Mouse (Mus musculus): ENCODE data around the gene Eva1c. TPM values are rescaled to one million over a fixed set of nuclear protein-coding genes. Genes with fewer than 3 reads are reported as not detected.
A peak's percentile ranks its signal among the peaks of the same experiment; 100 is the strongest.

The Eva1c gene
- polyA plus RNA-seq, 1 experiment, result 10.6 TPM

DNA sequence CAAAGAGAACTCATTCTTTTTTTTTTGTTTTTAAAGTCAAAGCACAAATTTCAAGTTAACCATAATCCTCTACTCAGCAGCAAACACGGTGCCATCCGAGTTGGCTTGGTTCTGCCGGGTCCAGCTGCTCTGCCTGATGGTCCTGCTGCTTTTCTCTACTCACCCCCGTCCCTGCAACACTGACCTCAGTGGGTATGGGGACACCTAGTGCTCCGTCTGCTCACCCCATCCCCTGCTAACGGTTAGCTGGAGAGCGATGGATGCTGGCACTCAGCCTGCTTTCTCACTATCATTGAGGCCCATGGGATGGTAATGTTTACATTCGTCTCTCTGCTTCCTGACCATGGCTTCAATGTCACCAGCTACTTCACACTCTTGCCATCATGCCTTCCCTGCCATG lies 28.1 kb upstream of the Eva1c start:
- Histone ChIP-seq H3K27ac (ENCODE audit: control insufficient read depth, insufficient read depth, low read depth, low read length, poor library complexity) (no peak overlapping the region), H3K4me1 (ENCODE audit: control insufficient read depth, insufficient read depth, low read length) (no peaks in the 10 kb centered on the region), H3K4me3 (replicated peaks; ENCODE audit: control insufficient read depth, low read depth, low read length) (no peak overlapping the region)
- 83% methylated on average over 8 of the region's 8 CpGs for whole genome bisulfite sequencing
- no peak for TF ChIP-seq CTCF (IDR thresholded peaks at IDR 0.05; ENCODE audit: control insufficient read depth, insufficient read depth, low read length)
- no peak for TF ChIP-seq POLR2A (IDR thresholded peaks at IDR 0.05; ENCODE audit: borderline replicate concordance, control insufficient read depth, low read depth, low read length)

DNA sequence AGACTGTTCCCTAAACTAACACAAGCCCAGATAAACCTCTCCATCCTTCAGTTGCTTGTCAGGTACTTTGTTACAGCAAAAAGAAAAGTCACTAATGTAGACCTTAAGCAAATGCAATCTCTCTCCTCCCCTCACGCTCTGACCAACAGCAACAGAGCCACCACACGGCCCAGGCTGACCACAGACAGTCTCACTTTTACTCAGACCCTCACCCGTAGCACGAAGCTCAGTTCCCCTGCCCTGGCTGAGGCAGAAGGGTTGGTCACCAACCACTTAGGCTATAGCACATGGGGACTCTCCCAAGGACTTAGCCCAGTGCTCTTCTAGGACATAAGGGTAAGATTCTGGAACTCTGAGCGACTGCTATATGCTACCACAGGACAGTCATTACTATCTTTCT lies 27.7 kb upstream of the Eva1c start:
- Histone ChIP-seq H3K4me3 (replicated peaks; ENCODE audit: control insufficient read depth, low read depth, low read length) (no peak overlapping the region), H3K27ac (ENCODE audit: control insufficient read depth, insufficient read depth, low read depth, low read length, poor library complexity) (no peak overlapping the region), H3K4me1 (ENCODE audit: control insufficient read depth, insufficient read depth, low read length) (no peaks in the 10 kb centered on the region)
- WGBS, result 86% methylated on average over 5 of the region's 5 CpGs
- TF ChIP-seq POLR2A (IDR thresholded peaks at IDR 0.05; ENCODE audit: borderline replicate concordance, control insufficient read depth, low read depth, low read length), result no peak
- TF ChIP-seq CTCF (IDR thresholded peaks at IDR 0.05; ENCODE audit: control insufficient read depth, insufficient read depth, low read length), result no peak

DNA sequence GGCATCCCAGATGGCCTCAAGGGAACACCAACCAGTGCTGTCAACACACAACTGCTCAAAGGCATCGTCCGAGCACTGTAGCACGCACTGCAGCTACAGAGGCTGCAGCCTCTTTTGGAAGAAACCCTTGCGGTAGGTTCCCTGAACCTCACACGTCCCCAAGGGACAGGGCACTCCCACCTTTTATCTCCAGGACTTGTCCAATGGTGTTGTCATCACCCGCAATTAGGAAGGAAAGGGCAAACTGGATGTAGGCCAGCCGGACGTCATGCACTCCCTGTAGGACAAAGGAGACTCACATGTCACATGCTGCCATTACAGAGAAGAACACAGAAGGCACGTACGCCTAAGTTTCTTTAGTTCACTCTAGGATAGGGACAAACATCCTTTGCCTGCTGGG lies 26.7 kb upstream of the Eva1c start:
- Histone ChIP-seq H3K4me1 (ENCODE audit: control insufficient read depth, insufficient read depth, low read length) (no peaks in the 10 kb centered on the region), H3K4me3 (replicated peaks; ENCODE audit: control insufficient read depth, low read depth, low read length) (no peak overlapping the region), H3K27ac (ENCODE audit: control insufficient read depth, insufficient read depth, low read depth, low read length, poor library complexity) (no peak overlapping the region)
- no peak for TF ChIP-seq CTCF (IDR thresholded peaks at IDR 0.05; ENCODE audit: control insufficient read depth, insufficient read depth, low read length)
- TF ChIP-seq POLR2A (IDR thresholded peaks at IDR 0.05; ENCODE audit: borderline replicate concordance, control insufficient read depth, low read depth, low read length), result no peak
- 91% methylated on average over 10 of the region's 10 CpGs for WGBS

DNA sequence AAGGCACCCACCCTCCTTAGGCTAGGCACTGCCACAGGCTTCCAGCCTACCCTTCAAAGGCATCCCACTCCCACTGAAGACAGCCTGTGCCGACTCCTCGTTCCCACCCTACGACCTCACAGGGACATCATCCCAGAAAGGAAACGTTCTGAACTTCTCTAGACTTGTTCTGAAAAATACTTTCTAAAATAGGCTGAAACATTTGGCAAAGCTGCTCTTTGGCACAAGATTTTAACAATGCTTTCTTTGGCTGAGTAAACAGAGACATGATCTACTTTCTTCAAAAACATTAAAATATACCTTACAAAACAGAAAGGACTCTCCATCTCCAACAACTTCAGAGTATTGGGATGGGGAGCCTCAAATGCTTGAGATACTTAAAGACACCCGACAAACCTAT lies 25.3 kb upstream of the Eva1c start:
- H3K4me1 ChIP-seq (ENCODE audit: control insufficient read depth, insufficient read depth, low read length), result no peaks in the 10 kb centered on the region
- TF ChIP-seq CTCF (IDR thresholded peaks at IDR 0.05; ENCODE audit: control insufficient read depth, insufficient read depth, low read length) (no peak), POLR2A (IDR thresholded peaks at IDR 0.05; ENCODE audit: borderline replicate concordance, control insufficient read depth, low read depth, low read length) (no peak)
- no peak overlapping the region for H3K27ac ChIP-seq (ENCODE audit: control insufficient read depth, insufficient read depth, low read depth, low read length, poor library complexity)
- 91% methylated on average over 5 of the region's 5 CpGs for WGBS
- no peak overlapping the region for H3K4me3 ChIP-seq (replicated peaks; ENCODE audit: control insufficient read depth, low read depth, low read length)

DNA sequence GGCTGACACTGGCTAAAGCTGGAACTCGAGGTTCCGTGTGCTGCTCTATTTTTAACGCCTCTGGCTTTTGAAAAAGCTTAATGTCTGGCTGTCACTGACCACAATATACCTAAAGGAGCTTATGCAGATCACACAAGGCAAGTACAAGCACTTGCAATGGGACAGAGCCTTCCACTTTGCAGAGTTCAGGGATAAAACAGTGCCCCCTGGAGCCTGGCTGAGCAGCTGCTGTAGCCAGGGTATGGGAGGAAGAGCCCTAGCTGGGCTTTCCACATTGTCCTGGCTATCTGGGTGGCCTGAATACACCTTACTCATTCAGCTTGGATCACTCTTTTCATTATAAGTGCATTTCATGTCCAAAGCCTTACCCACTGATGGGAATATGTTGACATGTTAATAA lies 24.6 kb upstream of the Eva1c start:
- Histone ChIP-seq H3K4me3 (replicated peaks; ENCODE audit: control insufficient read depth, low read depth, low read length) (no peak overlapping the region), H3K27ac (ENCODE audit: control insufficient read depth, insufficient read depth, low read depth, low read length, poor library complexity) (no peak overlapping the region), H3K4me1 (ENCODE audit: control insufficient read depth, insufficient read depth, low read length) (no peaks in the 10 kb centered on the region)
- TF ChIP-seq POLR2A (IDR thresholded peaks at IDR 0.05; ENCODE audit: borderline replicate concordance, control insufficient read depth, low read depth, low read length), result no peak
- TF ChIP-seq CTCF (IDR thresholded peaks at IDR 0.05; ENCODE audit: control insufficient read depth, insufficient read depth, low read length), result peak; percentile 38; the same call in 1 of the 2 replicates
- 84% methylated on average over 3 of the region's 3 CpGs for WGBS

DNA sequence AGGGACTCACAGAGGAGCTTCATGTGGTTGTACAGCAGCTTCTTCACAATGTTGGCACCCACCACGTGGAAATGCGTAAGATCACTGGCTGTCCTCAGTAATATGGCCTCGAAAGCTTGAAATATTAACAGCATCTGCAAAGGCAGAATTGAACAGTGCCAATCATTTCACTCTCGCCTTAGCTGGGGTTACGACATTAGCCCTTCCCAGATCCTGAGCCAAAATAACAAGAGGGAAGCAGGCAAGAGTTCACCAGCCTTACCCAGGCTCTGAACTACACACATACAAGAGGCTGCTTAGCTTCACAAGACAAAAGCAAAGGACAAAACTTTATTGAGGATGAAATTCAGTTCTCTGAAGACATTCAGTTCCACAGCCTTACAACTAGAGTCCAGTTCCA lies 22.1 kb upstream of the Eva1c start:
- Histone ChIP-seq H3K27ac (ENCODE audit: control insufficient read depth, insufficient read depth, low read depth, low read length, poor library complexity) (no peak overlapping the region), H3K4me1 (ENCODE audit: control insufficient read depth, insufficient read depth, low read length) (no peaks in the 10 kb centered on the region; the same call in 1 of the 2 replicates), H3K4me3 (replicated peaks; ENCODE audit: control insufficient read depth, low read depth, low read length) (no peak overlapping the region)
- TF ChIP-seq CTCF (IDR thresholded peaks at IDR 0.05; ENCODE audit: control insufficient read depth, insufficient read depth, low read length) (no peak), POLR2A (IDR thresholded peaks at IDR 0.05; ENCODE audit: borderline replicate concordance, control insufficient read depth, low read depth, low read length) (no peak)
- 87% methylated on average over 5 of the region's 5 CpGs for WGBS

DNA sequence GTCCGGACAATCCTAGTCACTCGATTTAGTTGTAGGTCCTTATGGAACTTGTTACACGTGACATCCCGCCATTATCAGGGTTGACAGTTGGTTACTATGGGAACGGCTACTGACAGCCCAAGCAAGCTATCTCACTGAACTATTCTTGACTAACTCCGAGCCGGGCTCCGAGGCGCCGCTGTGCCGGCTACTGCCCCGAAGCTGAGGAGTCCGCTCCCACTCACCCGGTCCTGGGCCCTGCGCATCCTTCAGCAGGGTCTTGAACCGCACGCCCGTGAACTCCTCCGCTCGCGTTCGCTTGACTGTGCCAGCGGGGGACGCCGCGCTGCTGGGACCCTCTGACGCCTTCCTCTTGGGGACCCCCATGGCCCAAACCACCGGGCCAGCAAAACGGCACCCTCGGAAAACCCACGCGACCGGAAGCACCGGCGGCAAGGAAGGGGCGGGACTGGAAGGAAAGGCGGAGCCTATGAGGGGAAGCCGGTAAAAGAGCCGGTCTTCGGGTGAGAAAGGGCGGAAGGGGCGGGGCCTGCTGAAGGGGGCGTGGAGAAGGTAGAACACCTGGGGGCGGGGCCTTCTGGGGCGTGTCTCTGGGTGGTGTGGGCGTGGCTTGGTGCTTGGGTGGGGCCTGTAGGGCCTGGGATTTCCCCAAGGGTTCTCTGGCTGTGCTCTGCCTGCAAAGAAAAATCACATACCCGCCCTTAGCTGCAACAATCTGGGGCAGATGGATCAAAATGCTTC lies 16.4 kb upstream of the Eva1c start, which contains the start of gene Urb1:
TSS of gene Urb1 (minus strand) at position 439 of the 741 bp plus-strand sequence.
- WGBS, result 1% methylated on average over 47 of the region's 47 CpGs
- H3K27ac ChIP-seq (ENCODE audit: control insufficient read depth, insufficient read depth, low read depth, low read length, poor library complexity), result peak within 1 kb of the TSS; percentile 73; the same call in 1 of the 2 replicates
- peak within 1 kb of the TSS; percentile 95 for H3K4me3 ChIP-seq (replicated peaks; ENCODE audit: control insufficient read depth, low read depth, low read length)
- no peak for TF ChIP-seq POLR2A (IDR thresholded peaks at IDR 0.05; ENCODE audit: borderline replicate concordance, control insufficient read depth, low read depth, low read length)
- no peak for TF ChIP-seq CTCF (IDR thresholded peaks at IDR 0.05; ENCODE audit: control insufficient read depth, insufficient read depth, low read length)
- no peaks in the 10 kb centered on the region; the same call in 1 of the 2 replicates for H3K4me1 ChIP-seq (ENCODE audit: control insufficient read depth, insufficient read depth, low read length)

DNA sequence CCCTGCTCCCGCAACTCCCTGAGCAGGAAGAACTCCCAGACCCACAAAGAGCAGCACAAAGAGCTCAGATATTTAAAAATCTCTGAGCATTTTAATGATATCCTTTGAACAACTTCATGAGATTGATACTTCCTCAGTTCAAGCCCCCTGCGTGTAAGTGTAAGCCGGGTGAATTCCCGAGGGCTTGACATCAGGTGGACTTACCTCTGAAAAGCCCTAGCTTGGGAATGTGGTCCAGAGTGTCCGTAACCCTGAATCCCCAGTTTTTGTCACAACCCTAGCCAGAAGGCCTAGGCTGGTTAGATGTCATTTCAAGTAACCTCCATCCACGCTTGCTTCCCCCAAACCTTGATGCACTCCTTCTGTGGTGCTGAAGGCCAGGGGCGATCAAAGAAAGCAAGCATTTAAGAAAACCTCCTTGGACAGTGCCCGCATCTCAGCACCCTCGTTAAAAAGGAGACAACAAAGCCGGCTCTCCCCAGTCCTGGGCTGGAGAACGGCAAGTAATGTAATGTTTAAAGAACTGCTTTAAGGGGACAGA lies 15.7 kb upstream of the Eva1c start:
- Histone ChIP-seq H3K4me3 (replicated peaks; ENCODE audit: control insufficient read depth, low read depth, low read length) (peak overlapping the region; percentile 47), H3K27ac (ENCODE audit: control insufficient read depth, insufficient read depth, low read depth, low read length, poor library complexity) (no peak overlapping the region), H3K4me1 (ENCODE audit: control insufficient read depth, insufficient read depth, low read length) (no peaks in the 10 kb centered on the region; the same call in 1 of the 2 replicates)
- 49% methylated on average over 11 of the region's 11 CpGs for WGBS
- TF ChIP-seq POLR2A (IDR thresholded peaks at IDR 0.05; ENCODE audit: borderline replicate concordance, control insufficient read depth, low read depth, low read length), result no peak
- no peak for TF ChIP-seq CTCF (IDR thresholded peaks at IDR 0.05; ENCODE audit: control insufficient read depth, insufficient read depth, low read length)
